Comparison of ENCODE assay signal across 15 mouse cellular contexts in genomic region chr4:87749532-87750234, GRCm38 (mm10).
DNase-seq lines count a peak whose midpoint lies in the region; ATAC-seq lines count a peak whose summit lies in the region.
"Had no signal": no experiment of that assay in that cellular context is flagged by ENCODE, and none has a peak within 500 bp of the region (broad histone marks: within the 10 kb centered on the region; RNA-seq: fewer than 3 reads in every experiment).

No protein-coding gene starts in this region.

- H3K27me3 ChIP-seq in embryonic facial prominence, embryonic 14.5 days (replicated peaks; ENCODE audit: control insufficient read depth, insufficient read depth, low read length), result no peaks in the 10 kb centered on the region
- H3K27me3 ChIP-seq in embryonic facial prominence, embryonic 10.5 days (replicated peaks; ENCODE audit: low read depth, poor library complexity, severe bottlenecking), result 0 out of 2 replicates have a peak, but pooled peaks cover 6% of the 10 kb centered on the region
- H3K27me3 ChIP-seq in hindbrain, embryonic 16.5 days (replicated peaks; ENCODE audit: control insufficient read depth, insufficient read depth, low read length), result no peaks in the 10 kb centered on the region
- H3K27me3 ChIP-seq in hindbrain, embryonic 12.5 days, result no peaks in the 10 kb centered on the region
- H3K27me3 ChIP-seq: lung, embryonic 15.5 days had no signal

- H3K9ac ChIP-seq in embryonic facial prominence, embryonic 14.5 days (ENCODE audit: low read depth, low read length), result no peak overlapping the region
- H3K9ac ChIP-seq in hindbrain, embryonic 16.5 days (ENCODE audit: low read depth, low read length), result no peak overlapping the region
- H3K9ac ChIP-seq in hindbrain, embryonic 12.5 days, result no peak overlapping the region
- H3K9ac ChIP-seq: liver, embryonic 14.5 days; lung, embryonic 15.5 days had no signal

- H3K27ac ChIP-seq in embryonic facial prominence, embryonic 14.5 days (replicated peaks; ENCODE audit: low read depth, low read length), result no peak overlapping the region
- H3K27ac ChIP-seq in embryonic facial prominence, embryonic 10.5 days (replicated peaks), result no peak overlapping the region
- no peak overlapping the region for H3K27ac ChIP-seq in hindbrain, embryonic 16.5 days (ENCODE audit: low read depth, low read length)
- no peak overlapping the region for H3K27ac ChIP-seq in hindbrain, embryonic 12.5 days
- H3K27ac ChIP-seq: liver, embryonic 14.5 days; lung, embryonic 15.5 days had no signal

- H3K9me3 ChIP-seq in embryonic facial prominence, embryonic 14.5 days (ENCODE audit: control insufficient read depth, low read length), result no peaks in the 10 kb centered on the region
- H3K9me3 ChIP-seq in embryonic facial prominence, embryonic 10.5 days, result no peaks in the 10 kb centered on the region
- no peaks in the 10 kb centered on the region for H3K9me3 ChIP-seq in hindbrain, embryonic 16.5 days (ENCODE audit: control insufficient read depth, low read length)
- no peaks in the 10 kb centered on the region for H3K9me3 ChIP-seq in hindbrain, embryonic 12.5 days (replicated peaks)
- H3K9me3 ChIP-seq: lung, embryonic 15.5 days had no signal

- 45% methylated on average over 4 of the region's 4 CpGs for WGBS in embryonic facial prominence, embryonic 14.5 days
- 47% methylated on average over 4 of the region's 4 CpGs for WGBS in embryonic facial prominence, embryonic 10.5 days
- 30% methylated on average over 4 of the region's 4 CpGs for WGBS in hindbrain, embryonic 16.5 days
- WGBS in hindbrain, embryonic 12.5 days, result 44% methylated on average over 4 of the region's 4 CpGs

- peak; percentile 67 for ATAC-seq in embryonic facial prominence, embryonic 14.5 days (ENCODE audit: low read depth)
- peak; percentile 91 for ATAC-seq in hindbrain, embryonic 16.5 days
- no peak for ATAC-seq in hindbrain, embryonic 12.5 days (ENCODE audit: low FRiP score)

- H3K36me3 ChIP-seq in embryonic facial prominence, embryonic 14.5 days (ENCODE audit: control insufficient read depth, insufficient read depth, low read length), result no peaks in the 10 kb centered on the region
- no peaks in the 10 kb centered on the region for H3K36me3 ChIP-seq in embryonic facial prominence, embryonic 10.5 days (replicated peaks)
- no peaks in the 10 kb centered on the region for H3K36me3 ChIP-seq in hindbrain, embryonic 16.5 days (ENCODE audit: control insufficient read depth, insufficient read depth, low read length)
- H3K36me3 ChIP-seq in hindbrain, embryonic 12.5 days, result no peaks in the 10 kb centered on the region
- H3K36me3 ChIP-seq: lung, embryonic 15.5 days had no signal

- H3K4me1 ChIP-seq in embryonic facial prominence, embryonic 14.5 days (ENCODE audit: control insufficient read depth, insufficient read depth, low read length), result peaks cover 4% of the 10 kb centered on the region; the same call in 1 of the 2 replicates
- H3K4me1 ChIP-seq in embryonic facial prominence, embryonic 10.5 days, result 0 out of 2 replicates have a peak, but pooled peaks cover 6% of the 10 kb centered on the region
- no peaks in the 10 kb centered on the region; the same call in 1 of the 2 replicates for H3K4me1 ChIP-seq in hindbrain, embryonic 16.5 days (ENCODE audit: control insufficient read depth, insufficient read depth, low read depth, low read length)
- no peaks in the 10 kb centered on the region for H3K4me1 ChIP-seq in hindbrain, embryonic 12.5 days

- H3K4me2 ChIP-seq in embryonic facial prominence, embryonic 14.5 days (ENCODE audit: low read depth, low read length), result no peak overlapping the region
- H3K4me2 ChIP-seq in hindbrain, embryonic 16.5 days (ENCODE audit: low read length), result no peak overlapping the region
- H3K4me2 ChIP-seq in hindbrain, embryonic 12.5 days (replicated peaks), result no peak overlapping the region
- H3K4me2 ChIP-seq: lung, embryonic 15.5 days had no signal

- peak; percentile 29 for DNase-seq in embryonic facial prominence, embryonic 14.5 days (ENCODE audit: low spot score)
- no peak for DNase-seq in embryonic facial prominence, embryonic 10.5 days (ENCODE audit: low spot score)
- DNase-seq in Muller cell, postnatal 12 days (ENCODE audit: inconsistent ontology term), result peak; percentile 72
- DNase-seq in brain, adult 2 months (ENCODE audit: low read depth, low spot score), result peak; percentile 21
- no peak for DNase-seq in layer of hippocampus, postnatal 10 days (ENCODE audit: low spot score in 2 of 2)
- DNase-seq: adrenal gland, postnatal 10 days; embryo, embryonic 11 days; gastrocnemius, postnatal 36 days; kidney, adult 11 months; right cerebral cortex, postnatal 4 days; thymus, postnatal 14 days had no signal

- H3K4me3 ChIP-seq in embryonic facial prominence, embryonic 14.5 days (ENCODE audit: low read depth, low read length), result no peak overlapping the region
- no peak overlapping the region for H3K4me3 ChIP-seq in embryonic facial prominence, embryonic 10.5 days
- no peak overlapping the region for H3K4me3 ChIP-seq in hindbrain, embryonic 16.5 days (ENCODE audit: low read length)
- no peak overlapping the region for H3K4me3 ChIP-seq in hindbrain, embryonic 12.5 days
- H3K4me3 ChIP-seq: lung, embryonic 15.5 days had no signal

Comparison
In these comparisons a context has a peak if more than half of its experiments do, and no peak if none do; other contexts are left out.
1. DNase-seq: peak in embryonic facial prominence, embryonic 14.5 days (single experiment), Muller cell, postnatal 12 days (single experiment) and brain, adult 2 months (single experiment); none in embryonic facial prominence, embryonic 10.5 days (single experiment) and layer of hippocampus, postnatal 10 days (0 of 2).